Mouse (Mus musculus): Measurements from ENCODE around the gene Fgd2. TPM values are rescaled to one million over a fixed set of nuclear protein-coding genes. Genes with fewer than 3 reads are reported as not detected.
A peak's percentile ranks its signal among the peaks of the same experiment; 100 is the strongest.
"Not testable (repeated sequence)": the region's sequence is repeated elsewhere in the genome, so short reads cannot be mapped to it uniquely, and the experiment has no call there.

Fgd2 gene
- polyA plus RNA-seq (2015; fragmentation: Nextera tagmentation; extraction: Ambion mirVana) = 7.7 and 8.1 TPM in 2 replicates

DNA sequence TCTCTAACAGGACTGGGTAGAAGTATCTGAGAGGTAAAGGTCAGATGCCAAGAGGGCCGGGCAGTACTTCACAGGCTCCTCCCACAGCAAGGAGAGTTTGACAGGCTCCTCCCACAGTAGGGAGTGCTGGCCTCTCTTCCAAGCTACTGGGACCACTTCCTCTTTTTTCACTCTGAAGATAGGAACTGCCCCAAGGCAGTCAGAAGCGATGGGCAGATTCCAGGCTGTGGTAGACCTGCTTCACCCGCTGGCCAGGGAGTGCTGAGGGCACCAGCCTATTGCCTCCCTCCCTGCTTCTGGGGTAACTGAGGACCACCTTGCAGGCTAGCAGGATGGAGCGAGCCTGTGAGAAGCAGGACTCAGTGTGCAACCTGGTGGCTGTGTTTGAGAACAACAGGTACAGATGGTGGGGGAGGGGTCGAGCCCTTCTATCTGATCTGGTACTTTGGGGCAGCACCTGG lies at the start of gene Fgd2:
Gene Fgd2, plus strand, starts transcription at position 154 of the 461 bp plus-strand sequence.
- H3K4me3 ChIP-seq (ENCODE audit: low read depth, low read length) = peak within 1 kb of the TSS; percentile 20; the same call in 1 of the 2 replicates
- 8% methylated on average over 5 of the region's 5 CpGs for WGBS (ENCODE audit: insufficient replicate concordance)
- peak; percentile 28; the same call in 1 of the 2 replicates for ATAC-seq (ENCODE audit: low read depth)
- H3K27ac ChIP-seq (ENCODE audit: low read length) = no peak within 1 kb of the TSS
- H3K9ac ChIP-seq (ENCODE audit: low read depth, low read length) = no peak within 1 kb of the TSS
- 0 out of 2 replicates have a peak within 1 kb of the TSS, but pooled peaks have one; percentile 1 for H3K4me2 ChIP-seq (ENCODE audit: low read depth, low read length)
- H3K4me1 ChIP-seq (ENCODE audit: control insufficient read depth, low read depth, low read length) = peaks cover 4% of the 10 kb centered on the region
- no peaks in the 10 kb centered on the region for H3K27me3 ChIP-seq (ENCODE audit: control insufficient read depth, insufficient read depth, low read depth, low read length)
- no peaks in the 10 kb centered on the region for H3K9me3 ChIP-seq (replicated peaks; ENCODE audit: control insufficient read depth, low read length)
- H3K36me3 ChIP-seq (ENCODE audit: control insufficient read depth, insufficient read depth) = no peaks in the 10 kb centered on the region

DNA sequence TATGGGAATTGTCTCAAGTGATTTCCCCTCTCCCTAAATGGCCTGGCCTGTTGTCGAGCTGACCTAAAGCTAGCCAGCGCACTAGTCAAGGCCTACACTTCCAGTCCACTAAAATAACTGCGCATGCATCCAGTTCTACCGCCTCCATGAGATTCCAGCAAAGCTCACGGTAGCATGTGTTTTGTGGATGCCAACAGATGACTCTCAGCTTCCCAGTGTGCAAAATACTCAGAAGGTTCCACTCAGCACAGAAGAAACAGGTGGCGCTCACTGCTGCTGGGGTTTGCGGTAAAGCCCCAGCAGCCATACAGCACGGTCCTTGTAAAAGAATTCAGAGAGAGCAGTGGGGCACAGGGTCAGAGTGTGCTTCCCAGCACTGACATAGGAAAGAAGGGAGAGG lies 49.1 kb upstream of the Fgd2 start:
- H3K4me1 ChIP-seq (ENCODE audit: control insufficient read depth, low read depth, low read length) = no peaks in the 10 kb centered on the region
- no peak overlapping the region for H3K4me2 ChIP-seq (ENCODE audit: low read depth, low read length)
- H3K9ac ChIP-seq (ENCODE audit: low read depth, low read length) = no peak overlapping the region
- ATAC-seq (ENCODE audit: low read depth) = no peak
- no peak overlapping the region for H3K4me3 ChIP-seq (ENCODE audit: low read depth, low read length)
- H3K9me3 ChIP-seq (replicated peaks; ENCODE audit: control insufficient read depth, low read length) = no peaks in the 10 kb centered on the region
- no peaks in the 10 kb centered on the region for H3K36me3 ChIP-seq (ENCODE audit: control insufficient read depth, insufficient read depth)
- H3K27me3 ChIP-seq (ENCODE audit: control insufficient read depth, insufficient read depth, low read depth, low read length) = no peaks in the 10 kb centered on the region
- H3K27ac ChIP-seq (ENCODE audit: low read length) = no peak overlapping the region
- 76% methylated on average over 8 of the region's 8 CpGs for WGBS (ENCODE audit: insufficient replicate concordance)

DNA sequence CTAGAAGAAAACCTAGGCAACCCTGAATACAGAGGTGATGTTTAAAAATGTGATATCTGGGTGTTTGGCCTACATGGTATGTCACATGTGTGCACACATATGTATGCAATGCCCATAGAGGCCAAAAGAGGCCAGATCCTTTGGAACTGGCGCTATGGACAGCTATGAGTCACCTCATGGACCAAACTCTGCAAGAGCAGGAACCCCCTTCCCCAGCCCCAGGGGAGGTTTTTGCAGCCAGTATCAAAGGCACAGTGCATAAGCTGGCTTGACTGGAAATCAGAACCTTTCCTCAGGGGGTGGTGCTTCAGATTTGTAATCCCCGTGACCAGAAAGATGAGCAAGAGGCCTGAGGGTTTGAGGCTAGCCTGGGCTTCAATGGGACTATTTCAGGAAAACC lies 48.6 kb upstream of the Fgd2 start:
- WGBS (ENCODE audit: insufficient replicate concordance) = 80% methylated on average over 2 of the region's 2 CpGs
- no peaks in the 10 kb centered on the region for H3K4me1 ChIP-seq (ENCODE audit: control insufficient read depth, low read depth, low read length)

DNA sequence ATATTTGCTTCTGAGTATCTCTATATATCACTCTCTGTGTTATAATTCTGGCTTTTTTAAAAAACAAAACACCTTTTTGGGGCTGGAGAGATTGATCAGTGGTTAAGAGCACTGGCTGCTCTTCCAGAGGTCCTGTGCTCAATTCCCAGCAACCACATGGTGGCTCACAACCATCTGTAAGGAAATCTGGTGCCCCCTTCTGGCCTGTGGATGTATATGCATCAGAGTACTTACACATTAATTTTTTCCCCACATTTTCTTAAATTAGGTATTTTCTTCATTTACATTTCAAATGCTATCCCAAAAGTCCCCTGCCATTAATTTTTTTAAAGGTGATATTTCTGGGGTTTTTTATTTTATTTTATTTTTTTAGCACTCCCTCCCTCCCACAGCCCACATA lies 47.4 kb upstream of the Fgd2 start:
- no peaks in the 10 kb centered on the region for H3K36me3 ChIP-seq (ENCODE audit: control insufficient read depth, insufficient read depth)
- H3K9me3 ChIP-seq (replicated peaks; ENCODE audit: control insufficient read depth, low read length) = no peaks in the 10 kb centered on the region
- no peak overlapping the region for H3K9ac ChIP-seq (ENCODE audit: low read depth, low read length)
- no peak overlapping the region for H3K4me3 ChIP-seq (ENCODE audit: low read depth, low read length)
- H3K27me3 ChIP-seq (ENCODE audit: control insufficient read depth, insufficient read depth, low read depth, low read length) = no peaks in the 10 kb centered on the region
- no peak overlapping the region for H3K4me2 ChIP-seq (ENCODE audit: low read depth, low read length)
- H3K4me1 ChIP-seq (ENCODE audit: control insufficient read depth, low read depth, low read length) = no peaks in the 10 kb centered on the region
- no peak for ATAC-seq (ENCODE audit: low read depth)
- no peak overlapping the region for H3K27ac ChIP-seq (ENCODE audit: low read length)

More for the DNA sequence above, 48.6 kb upstream of the Fgd2 start:
- no peak for ATAC-seq (ENCODE audit: low read depth)
- Histone ChIP-seq H3K4me3 (ENCODE audit: low read depth, low read length) (no peak overlapping the region), H3K4me2 (ENCODE audit: low read depth, low read length) (no peak overlapping the region), H3K36me3 (ENCODE audit: control insufficient read depth, insufficient read depth) (no peaks in the 10 kb centered on the region), H3K27ac (ENCODE audit: low read length) (no peak overlapping the region), H3K9me3 (replicated peaks; ENCODE audit: control insufficient read depth, low read length) (no peaks in the 10 kb centered on the region), H3K27me3 (ENCODE audit: control insufficient read depth, insufficient read depth, low read depth, low read length) (no peaks in the 10 kb centered on the region), H3K9ac (ENCODE audit: low read depth, low read length) (no peak overlapping the region)

DNA sequence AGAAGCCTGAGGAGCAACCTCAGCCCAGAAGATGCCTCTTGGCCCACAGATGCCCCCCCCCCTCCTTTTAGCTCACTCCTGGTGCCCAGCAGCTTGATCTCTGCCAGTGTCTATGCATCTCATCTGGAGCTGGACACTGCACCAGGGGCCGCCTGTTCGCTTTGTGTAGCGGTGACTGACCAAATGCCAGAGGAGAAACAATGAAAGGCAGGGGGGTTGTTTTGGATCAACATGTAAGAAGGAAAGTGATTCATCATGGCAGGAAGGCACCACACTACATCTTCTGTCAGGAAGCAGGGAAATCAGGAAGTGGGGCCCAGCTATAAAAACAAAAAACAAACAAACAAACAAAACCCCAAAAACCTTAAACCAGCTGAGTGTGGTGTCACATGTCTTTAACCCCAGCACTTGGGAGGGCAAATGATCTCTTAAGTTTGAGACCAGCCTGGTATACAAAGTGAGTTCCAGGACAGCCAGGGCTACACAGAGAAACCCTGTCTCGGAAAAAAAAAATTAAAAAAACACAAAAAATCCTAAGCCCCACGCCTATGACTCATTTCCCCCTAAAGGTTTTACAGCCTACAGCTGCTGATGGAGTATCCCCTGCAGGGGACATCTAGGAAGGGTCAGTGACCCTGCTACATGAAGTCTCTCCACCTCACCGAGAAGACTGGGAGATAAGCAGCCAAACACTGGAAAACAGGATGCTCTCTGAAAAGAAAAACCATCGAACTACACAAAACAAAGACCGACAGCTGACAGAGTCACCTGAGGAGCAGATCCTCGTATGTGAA lies 44.8 kb upstream of the Fgd2 start:
- Histone ChIP-seq H3K36me3 (ENCODE audit: control insufficient read depth, insufficient read depth) (no peaks in the 10 kb centered on the region), H3K4me2 (ENCODE audit: low read depth, low read length) (no peak overlapping the region), H3K27ac (ENCODE audit: low read length) (no peak overlapping the region), H3K9ac (ENCODE audit: low read depth, low read length) (no peak overlapping the region), H3K27me3 (ENCODE audit: control insufficient read depth, insufficient read depth, low read depth, low read length) (peaks cover 2% of the 10 kb centered on the region; the same call in 1 of the 2 replicates), H3K4me3 (ENCODE audit: low read depth, low read length) (no peak overlapping the region), H3K4me1 (ENCODE audit: control insufficient read depth, low read depth, low read length) (peaks cover 4% of the 10 kb centered on the region; the same call in 1 of the 2 replicates), H3K9me3 (replicated peaks; ENCODE audit: control insufficient read depth, low read length) (no peaks in the 10 kb centered on the region)
- no peak for ATAC-seq (ENCODE audit: low read depth)
- 45% methylated on average over 9 of the region's 9 CpGs for WGBS (ENCODE audit: insufficient replicate concordance)

DNA sequence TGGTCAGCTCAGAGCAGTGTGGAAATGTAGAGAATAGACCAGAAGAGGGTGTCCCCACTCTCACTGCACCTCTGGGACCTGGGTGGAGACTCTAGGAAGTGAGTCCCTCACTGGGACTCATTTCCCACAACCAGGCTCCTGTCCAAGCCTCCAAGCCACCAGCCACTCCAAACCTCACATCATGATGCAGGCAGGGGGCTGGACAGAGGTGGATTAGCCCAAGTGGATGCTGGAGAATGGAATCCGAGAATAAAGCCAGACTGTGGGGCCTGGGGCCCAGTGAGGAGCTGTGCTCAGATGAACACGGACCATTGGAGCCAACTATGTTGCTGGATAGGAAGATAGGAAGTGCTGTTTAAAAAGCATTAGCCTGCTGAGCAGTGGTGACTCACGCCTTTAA lies 43.8 kb upstream of the Fgd2 start:
- Histone ChIP-seq H3K36me3 (ENCODE audit: control insufficient read depth, insufficient read depth) (no peaks in the 10 kb centered on the region), H3K4me2 (ENCODE audit: low read depth, low read length) (no peak overlapping the region), H3K4me3 (ENCODE audit: low read depth, low read length) (no peak overlapping the region), H3K4me1 (ENCODE audit: control insufficient read depth, low read depth, low read length) (peaks cover 4% of the 10 kb centered on the region; the same call in 1 of the 2 replicates), H3K9me3 (replicated peaks; ENCODE audit: control insufficient read depth, low read length) (no peaks in the 10 kb centered on the region), H3K27me3 (ENCODE audit: control insufficient read depth, insufficient read depth, low read depth, low read length) (peaks cover 7% of the 10 kb centered on the region), H3K27ac (ENCODE audit: low read length) (no peak overlapping the region), H3K9ac (ENCODE audit: low read depth, low read length) (no peak overlapping the region)
- WGBS (ENCODE audit: insufficient replicate concordance) = 53% methylated on average over 3 of the region's 3 CpGs
- ATAC-seq (ENCODE audit: low read depth) = no peak

DNA sequence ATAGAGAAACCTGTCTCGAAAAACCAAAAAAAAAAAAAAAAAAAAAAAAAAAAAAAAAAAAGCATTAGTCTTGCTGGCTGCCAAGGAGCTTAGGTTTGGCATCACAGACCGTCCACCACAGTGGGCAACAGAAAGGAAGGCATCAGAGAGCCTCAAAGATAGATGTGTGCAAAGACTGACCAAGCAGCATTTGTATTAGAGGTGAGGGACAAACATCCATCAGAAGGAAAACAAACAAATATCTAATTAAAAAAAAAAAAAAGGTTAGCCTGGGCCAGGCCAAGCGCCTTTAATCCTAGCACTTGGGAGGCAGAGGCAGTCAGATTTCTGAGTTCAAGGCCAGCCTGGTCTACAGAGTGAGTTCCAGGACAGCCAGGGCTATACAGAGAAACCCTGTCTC lies 43.3 kb upstream of the Fgd2 start, which contains the start of gene Pi16:
Gene Pi16, plus strand, starts transcription at position 301 of the 400 bp plus-strand sequence.
- not testable (repeated sequence) for H3K9me3 ChIP-seq (replicated peaks; ENCODE audit: control insufficient read depth, low read length); H3K36me3 ChIP-seq (ENCODE audit: control insufficient read depth, insufficient read depth); H3K27ac ChIP-seq (ENCODE audit: low read length); H3K4me2 ChIP-seq (ENCODE audit: low read depth, low read length); H3K4me1 ChIP-seq (ENCODE audit: control insufficient read depth, low read depth, low read length); H3K9ac ChIP-seq (ENCODE audit: low read depth, low read length); H3K4me3 ChIP-seq (ENCODE audit: low read depth, low read length); ATAC-seq (ENCODE audit: low read depth)
- peaks cover 11% of the 10 kb centered on the region for H3K27me3 ChIP-seq (ENCODE audit: control insufficient read depth, insufficient read depth, low read depth, low read length)
- 60% methylated on average over 3 of the region's 3 CpGs for WGBS (ENCODE audit: insufficient replicate concordance)

DNA sequence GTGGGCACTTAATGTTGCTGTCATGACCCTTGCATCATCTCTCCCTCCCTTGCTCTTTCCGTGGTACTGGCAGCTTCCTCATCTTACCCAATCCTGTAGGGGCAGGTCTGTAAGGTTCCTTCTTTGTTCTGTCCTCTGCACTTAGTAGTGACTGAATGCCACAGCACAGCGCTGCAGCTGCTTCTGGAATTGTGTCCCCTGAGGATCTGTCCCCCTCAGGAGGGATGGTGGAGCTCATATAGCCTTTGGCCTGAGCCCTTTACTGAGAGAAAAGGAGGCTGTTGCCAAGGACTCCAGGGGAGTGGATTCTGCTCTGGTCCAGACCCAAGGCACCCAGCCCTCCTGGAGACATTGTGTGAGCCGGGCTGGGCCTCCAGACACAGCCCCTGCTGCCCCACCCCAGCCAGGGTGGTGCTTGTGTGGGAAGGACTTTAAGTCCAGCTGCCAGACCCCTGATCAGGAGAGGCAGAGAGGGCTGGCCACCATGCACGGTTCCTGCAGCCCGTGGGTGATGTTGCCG lies 41.9 kb upstream of the Fgd2 start:
- peak overlapping the region; percentile 23 for H3K4me3 ChIP-seq (ENCODE audit: low read depth, low read length)
- peaks cover 11% of the 10 kb centered on the region for H3K27me3 ChIP-seq (ENCODE audit: control insufficient read depth, insufficient read depth, low read depth, low read length)
- H3K9me3 ChIP-seq (replicated peaks; ENCODE audit: control insufficient read depth, low read length) = no peaks in the 10 kb centered on the region
- ATAC-seq (ENCODE audit: low read depth) = no peak
- H3K4me2 ChIP-seq (ENCODE audit: low read depth, low read length) = no peak overlapping the region; the same call in 1 of the 2 replicates
- peak overlapping the region; percentile 46; the same call in 1 of the 2 replicates for H3K27ac ChIP-seq (ENCODE audit: low read length)
- H3K9ac ChIP-seq (ENCODE audit: low read depth, low read length) = peak overlapping the region; percentile 1; the same call in 1 of the 2 replicates
- WGBS (ENCODE audit: insufficient replicate concordance) = 18% methylated on average over 5 of the region's 6 CpGs
- H3K4me1 ChIP-seq (ENCODE audit: control insufficient read depth, low read depth, low read length) = peaks cover 4% of the 10 kb centered on the region; the same call in 1 of the 2 replicates
- no peaks in the 10 kb centered on the region for H3K36me3 ChIP-seq (ENCODE audit: control insufficient read depth, insufficient read depth)

DNA sequence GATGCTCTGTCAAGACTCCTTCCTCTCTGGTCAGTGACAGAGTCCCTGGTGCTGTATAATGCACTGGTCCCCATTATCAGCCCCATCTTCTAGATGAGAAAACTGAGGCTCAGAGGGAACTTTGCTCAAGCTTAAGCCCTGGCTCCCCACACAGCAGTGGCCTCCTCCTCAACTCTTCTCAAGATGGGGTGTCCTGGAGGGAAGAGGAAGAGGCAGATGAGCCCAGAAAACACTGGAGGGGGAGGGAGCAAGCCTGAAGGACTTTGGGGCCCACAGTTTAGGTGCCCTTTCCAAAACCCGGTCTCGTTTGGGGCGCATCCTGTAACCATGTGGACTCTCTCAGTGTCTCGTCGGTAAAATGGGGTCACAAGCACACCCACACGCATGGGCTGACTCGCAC lies 41.2 kb upstream of the Fgd2 start:
- H3K4me1 ChIP-seq (ENCODE audit: control insufficient read depth, low read depth, low read length) = peaks cover 4% of the 10 kb centered on the region; the same call in 1 of the 2 replicates
- H3K27me3 ChIP-seq (ENCODE audit: control insufficient read depth, insufficient read depth, low read depth, low read length) = peaks cover 11% of the 10 kb centered on the region
- no peaks in the 10 kb centered on the region for H3K9me3 ChIP-seq (replicated peaks; ENCODE audit: control insufficient read depth, low read length)
- peak overlapping the region; percentile 23 for H3K4me3 ChIP-seq (ENCODE audit: low read depth, low read length)
- WGBS (ENCODE audit: insufficient replicate concordance) = 57% methylated on average over 7 of the region's 7 CpGs
- no peak for ATAC-seq (ENCODE audit: low read depth)
- H3K27ac ChIP-seq (ENCODE audit: low read length) = peak overlapping the region; percentile 46; the same call in 1 of the 2 replicates
- H3K9ac ChIP-seq (ENCODE audit: low read depth, low read length) = peak overlapping the region; percentile 1; the same call in 1 of the 2 replicates
- peak overlapping the region; percentile 15; the same call in 1 of the 2 replicates for H3K4me2 ChIP-seq (ENCODE audit: low read depth, low read length)
- H3K36me3 ChIP-seq (ENCODE audit: control insufficient read depth, insufficient read depth) = no peaks in the 10 kb centered on the region

Data from liver, embryonic 16.5 days (tissue).